Mouse (Mus musculus): ENCODE measurements around the gene 1190002N15Rik. TPM values are rescaled to one million over a fixed set of nuclear protein-coding genes. Genes with fewer than 3 reads are reported as not detected.

The 1190002N15Rik gene
- polyA plus RNA-seq, 1 experiment from 2014 or later, result 32.6 TPM

DNA sequence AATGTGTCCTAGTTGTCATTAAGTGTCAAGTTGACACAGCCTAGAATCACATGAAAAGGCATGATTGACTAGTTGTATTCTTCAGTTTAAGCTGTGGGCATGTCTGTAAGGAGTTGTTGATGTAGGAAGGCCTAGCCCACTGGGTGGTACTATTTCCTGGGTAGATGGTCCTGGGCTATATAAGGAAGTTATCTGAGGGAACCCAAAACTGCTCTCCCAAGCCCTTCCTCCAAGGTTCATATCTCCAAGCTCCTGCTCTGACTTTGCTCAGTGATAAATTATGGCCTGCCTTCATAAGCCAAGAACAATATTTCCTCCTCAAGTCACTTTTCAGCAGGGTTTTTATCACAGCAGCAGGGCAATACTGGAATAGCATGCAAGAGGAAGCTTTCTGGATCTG, 18.4 kb upstream of the 1190002N15Rik start:
- DNase-seq (ENCODE audit: low spot score), result no peak
- no peaks in the 10 kb centered on the region for H3K36me3 ChIP-seq (ENCODE audit: control insufficient read depth, insufficient read depth, low read length)
- no peak overlapping the region for H3K4me2 ChIP-seq (ENCODE audit: low read depth, low read length)
- H3K27ac ChIP-seq (replicated peaks; ENCODE audit: low read depth, low read length), result no peak overlapping the region
- H3K9me3 ChIP-seq (ENCODE audit: control insufficient read depth, low read length), result no peaks in the 10 kb centered on the region
- no peaks in the 10 kb centered on the region for H3K4me1 ChIP-seq (ENCODE audit: control insufficient read depth, insufficient read depth, low read length)
- no peak for ATAC-seq (ENCODE audit: low read depth)
- no peak overlapping the region for H3K4me3 ChIP-seq (ENCODE audit: low read depth, low read length)
- no peaks in the 10 kb centered on the region for H3K27me3 ChIP-seq (replicated peaks; ENCODE audit: control insufficient read depth, insufficient read depth, low read length)
- H3K9ac ChIP-seq (ENCODE audit: low read depth, low read length), result no peak overlapping the region

DNA sequence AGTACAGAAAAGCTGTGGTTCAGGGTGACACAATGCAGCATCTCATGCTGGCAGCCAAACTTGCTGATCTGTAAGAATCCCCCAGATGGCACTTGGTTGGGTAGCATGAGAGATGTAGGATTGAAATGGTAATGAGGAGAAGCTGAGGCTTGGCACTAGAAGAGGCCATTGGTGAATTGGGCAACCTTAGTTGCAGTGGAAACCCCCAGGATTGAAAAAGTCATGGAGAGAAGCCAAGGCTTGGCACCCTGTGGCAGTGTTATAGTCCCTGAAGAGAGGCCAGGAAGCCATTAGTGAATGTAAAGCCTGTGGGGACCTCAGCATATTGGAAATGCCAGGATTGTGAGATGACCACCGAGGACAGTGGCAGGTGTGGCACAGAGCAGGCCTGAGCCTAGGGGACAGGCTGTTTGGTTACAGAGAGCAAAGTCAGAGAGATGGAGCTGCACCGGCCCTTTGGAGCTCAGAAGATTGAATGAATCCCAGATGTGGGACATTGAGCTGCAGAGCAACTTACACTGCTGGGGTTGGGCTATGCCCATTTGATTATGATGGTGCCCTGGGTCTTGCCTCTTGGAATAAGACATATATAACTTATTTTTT, 12.7 kb upstream of the 1190002N15Rik start:
- ATAC-seq (ENCODE audit: low read depth) (no peak), DNase-seq (ENCODE audit: low spot score) (no peak)
- H3K9me3 ChIP-seq (ENCODE audit: control insufficient read depth, low read length), result no peaks in the 10 kb centered on the region
- H3K4me3 ChIP-seq (ENCODE audit: low read depth, low read length), result no peak overlapping the region
- no peak overlapping the region for H3K4me2 ChIP-seq (ENCODE audit: low read depth, low read length)
- no peaks in the 10 kb centered on the region for H3K27me3 ChIP-seq (replicated peaks; ENCODE audit: control insufficient read depth, insufficient read depth, low read length)
- H3K9ac ChIP-seq (ENCODE audit: low read depth, low read length), result no peak overlapping the region
- H3K4me1 ChIP-seq (ENCODE audit: control insufficient read depth, insufficient read depth, low read length), result no peaks in the 10 kb centered on the region
- H3K27ac ChIP-seq (replicated peaks; ENCODE audit: low read depth, low read length), result no peak overlapping the region
- H3K36me3 ChIP-seq (ENCODE audit: control insufficient read depth, insufficient read depth, low read length), result no peaks in the 10 kb centered on the region
- whole genome bisulfite sequencing, result 65% methylated on average over 2 of the region's 2 CpGs

- H3K4me1 ChIP-seq (ENCODE audit: control insufficient read depth, insufficient read depth, low read length), result peaks cover 10% of the 10 kb centered on the region; the same call in 1 of the 2 replicates
- no peaks in the 10 kb centered on the region for H3K27me3 ChIP-seq (replicated peaks; ENCODE audit: control insufficient read depth, insufficient read depth, low read length)
- H3K36me3 ChIP-seq (ENCODE audit: control insufficient read depth, insufficient read depth, low read length), result no peaks in the 10 kb centered on the region
- no peak overlapping the region for H3K4me2 ChIP-seq (ENCODE audit: low read depth, low read length)
- DNase-seq (ENCODE audit: low spot score) (no peak), ATAC-seq (ENCODE audit: low read depth) (no peak)
- 89% methylated on average over 4 of the region's 4 CpGs for WGBS
- H3K9me3 ChIP-seq (ENCODE audit: control insufficient read depth, low read length), result no peaks in the 10 kb centered on the region
- no peak overlapping the region for H3K4me3 ChIP-seq (ENCODE audit: low read depth, low read length)
- no peak overlapping the region for H3K27ac ChIP-seq (replicated peaks; ENCODE audit: low read depth, low read length)
- no peak overlapping the region for H3K9ac ChIP-seq (ENCODE audit: low read depth, low read length)
These were observed 6.0 kb upstream of the 1190002N15Rik start for GRCm38 (mm10) chr9:94543881-94544280.

DNA sequence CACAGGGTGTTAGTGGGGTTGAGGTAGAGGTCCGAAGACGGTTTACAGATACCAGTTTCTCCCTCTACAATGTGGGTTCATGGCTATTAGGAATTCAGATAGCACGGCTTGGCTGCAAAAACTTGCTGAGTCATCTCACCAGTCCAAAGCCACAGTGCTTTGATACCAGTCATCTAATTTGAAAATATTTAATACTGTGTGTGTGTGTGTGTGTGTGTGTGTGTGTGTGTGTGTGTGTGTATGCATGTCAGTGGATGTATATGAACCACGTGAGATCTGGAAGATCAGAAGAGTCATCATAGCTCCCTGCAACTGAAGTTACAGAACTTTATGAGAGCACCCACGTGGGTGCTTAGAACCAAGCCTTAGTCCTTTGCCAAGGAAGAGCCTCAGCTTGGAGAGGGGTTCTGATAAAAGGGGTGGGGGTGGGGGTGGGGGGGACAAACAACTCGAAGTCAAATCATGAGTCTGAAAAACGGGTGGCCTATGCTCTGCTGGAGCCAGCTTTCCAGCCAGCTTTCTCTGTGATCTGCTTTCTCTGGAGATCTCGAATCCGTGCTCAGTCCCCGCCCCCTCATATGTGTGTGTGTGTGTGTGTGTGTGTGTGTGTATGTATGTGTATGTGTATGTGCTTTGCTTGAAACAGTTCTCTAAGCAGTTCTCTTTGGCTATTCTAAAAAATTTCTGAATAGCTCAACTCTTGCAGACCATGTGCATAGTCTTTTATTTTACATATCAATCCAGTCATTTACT, 2.6 kb upstream of the 1190002N15Rik start:
- Histone ChIP-seq H3K4me1 (ENCODE audit: control insufficient read depth, insufficient read depth, low read length) (peaks cover 10% of the 10 kb centered on the region; the same call in 1 of the 2 replicates), H3K4me2 (ENCODE audit: low read depth, low read length) (peak overlapping the region; percentile 89), H3K9me3 (ENCODE audit: control insufficient read depth, low read length) (no peaks in the 10 kb centered on the region), H3K27me3 (replicated peaks; ENCODE audit: control insufficient read depth, insufficient read depth, low read length) (no peaks in the 10 kb centered on the region), H3K36me3 (ENCODE audit: control insufficient read depth, insufficient read depth, low read length) (no peaks in the 10 kb centered on the region), H3K27ac (replicated peaks; ENCODE audit: low read depth, low read length) (no peak overlapping the region), H3K9ac (ENCODE audit: low read depth, low read length) (no peak overlapping the region), H3K4me3 (ENCODE audit: low read depth, low read length) (no peak overlapping the region)
- ATAC-seq (ENCODE audit: low read depth) (no peak), DNase-seq (ENCODE audit: low spot score) (no peak)
- WGBS, result 53% methylated on average over 10 of the region's 10 CpGs

GRCm38 (mm10) chr9:94539346-94539865, 1.5 kb upstream of the 1190002N15Rik start:
- Histone ChIP-seq H3K9me3 (ENCODE audit: control insufficient read depth, low read length) (no peaks in the 10 kb centered on the region), H3K36me3 (ENCODE audit: control insufficient read depth, insufficient read depth, low read length) (no peaks in the 10 kb centered on the region), H3K27ac (replicated peaks; ENCODE audit: low read depth, low read length) (no peak overlapping the region), H3K4me2 (ENCODE audit: low read depth, low read length) (peak overlapping the region; percentile 89), H3K9ac (ENCODE audit: low read depth, low read length) (peak overlapping the region; percentile 84), H3K27me3 (replicated peaks; ENCODE audit: control insufficient read depth, insufficient read depth, low read length) (no peaks in the 10 kb centered on the region), H3K4me3 (ENCODE audit: low read depth, low read length) (peak overlapping the region; percentile 67), H3K4me1 (ENCODE audit: control insufficient read depth, insufficient read depth, low read length) (peaks cover 14% of the 10 kb centered on the region; the same call in 1 of the 2 replicates)
- 35% methylated on average over 8 of the region's 8 CpGs for WGBS
- DNase-seq (ENCODE audit: low spot score) (no peak), ATAC-seq (ENCODE audit: low read depth) (no peak)

GRCm38 (mm10) chr9:94538823-94539143, 902 bp upstream of the 1190002N15Rik start:
- H3K27ac ChIP-seq (replicated peaks; ENCODE audit: low read depth, low read length), result peak overlapping the region; percentile 96
- peak overlapping the region; percentile 89 for H3K4me2 ChIP-seq (ENCODE audit: low read depth, low read length)
- peak; percentile 35 for ATAC-seq (ENCODE audit: low read depth)
- peak overlapping the region; percentile 67 for H3K4me3 ChIP-seq (ENCODE audit: low read depth, low read length)
- peaks cover 18% of the 10 kb centered on the region; the same call in 1 of the 2 replicates for H3K4me1 ChIP-seq (ENCODE audit: control insufficient read depth, insufficient read depth, low read length)
- H3K27me3 ChIP-seq (replicated peaks; ENCODE audit: control insufficient read depth, insufficient read depth, low read length), result no peaks in the 10 kb centered on the region
- H3K36me3 ChIP-seq (ENCODE audit: control insufficient read depth, insufficient read depth, low read length), result no peaks in the 10 kb centered on the region
- H3K9ac ChIP-seq (ENCODE audit: low read depth, low read length), result peak overlapping the region; percentile 84
- DNase-seq (ENCODE audit: low spot score), result no peak
- WGBS, result under 1% methylated on average over 14 of the region's 22 CpGs
- H3K9me3 ChIP-seq (ENCODE audit: control insufficient read depth, low read length), result no peaks in the 10 kb centered on the region

DNA sequence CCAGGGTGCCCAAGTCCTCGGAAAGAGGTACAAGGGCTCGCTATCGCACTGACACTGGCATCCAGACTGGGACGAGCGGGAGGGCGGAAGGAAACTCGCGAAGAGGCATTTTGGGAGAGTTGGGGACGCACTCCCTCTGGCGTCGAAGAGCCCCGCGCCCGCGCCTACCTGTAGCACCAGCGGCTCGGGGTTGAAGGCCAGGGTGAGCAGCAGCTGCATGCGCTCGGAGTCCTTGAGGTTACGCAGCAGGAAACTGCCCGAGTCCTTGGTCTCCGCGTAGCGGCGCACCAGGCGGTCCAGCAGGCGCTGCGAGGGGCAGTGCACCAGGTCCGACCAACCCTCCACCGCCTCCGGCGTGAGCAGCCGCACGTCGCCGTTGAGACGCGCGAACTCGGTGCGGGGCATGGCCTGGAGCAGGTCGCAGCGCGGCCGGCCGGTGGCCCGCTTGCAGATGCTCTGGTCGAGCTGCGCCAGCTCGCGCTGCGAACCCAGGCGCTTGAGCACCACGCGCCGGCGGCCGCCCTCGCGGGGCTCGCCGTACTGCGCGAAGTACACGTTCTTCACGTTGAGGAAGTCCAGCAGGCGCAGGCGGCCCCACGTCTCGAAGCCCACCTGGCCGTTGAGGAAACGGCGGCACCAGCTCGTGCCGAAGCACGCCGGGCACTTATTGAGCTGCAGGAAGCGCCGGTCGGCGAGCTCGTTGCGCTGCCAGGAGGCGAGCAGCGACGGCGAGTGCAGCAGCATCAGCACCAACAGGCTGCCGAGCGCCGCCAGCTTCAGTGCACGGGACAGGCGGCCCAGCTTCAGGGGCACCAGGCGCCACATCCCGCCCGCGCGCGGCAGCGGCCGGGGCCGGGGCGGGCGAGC, 597 bp downstream of the 1190002N15Rik start:
- Histone ChIP-seq H3K27me3 (replicated peaks; ENCODE audit: control insufficient read depth, insufficient read depth, low read length) (no peaks in the 10 kb centered on the region), H3K4me1 (ENCODE audit: control insufficient read depth, insufficient read depth, low read length) (peaks cover 21% of the 10 kb centered on the region), H3K4me2 (ENCODE audit: low read depth, low read length) (peak overlapping the region; percentile 58), H3K36me3 (ENCODE audit: control insufficient read depth, insufficient read depth, low read length) (no peaks in the 10 kb centered on the region), H3K27ac (replicated peaks; ENCODE audit: low read depth, low read length) (peak overlapping the region; percentile 96), H3K9ac (ENCODE audit: low read depth, low read length) (peak overlapping the region; percentile 84), H3K9me3 (ENCODE audit: control insufficient read depth, low read length) (no peaks in the 10 kb centered on the region), H3K4me3 (ENCODE audit: low read depth, low read length) (peak overlapping the region; percentile 67)
- peak; percentile 85 for DNase-seq (ENCODE audit: low spot score)
- peak; percentile 65 for ATAC-seq (ENCODE audit: low read depth)
- under 1% methylated on average over 41 of the region's 103 CpGs for WGBS

GRCm38 (mm10) chr9:94536261-94536905, 1.5 kb downstream of the 1190002N15Rik start:
- ATAC-seq (ENCODE audit: low read depth) (no peak), DNase-seq (ENCODE audit: low spot score) (no peak)
- H3K9me3 ChIP-seq (ENCODE audit: control insufficient read depth, low read length), result no peaks in the 10 kb centered on the region
- H3K9ac ChIP-seq (ENCODE audit: low read depth, low read length), result peak overlapping the region; percentile 84
- H3K27ac ChIP-seq (replicated peaks; ENCODE audit: low read depth, low read length), result peak overlapping the region; percentile 96
- under 1% methylated on average over 15 of the region's 15 CpGs for WGBS
- peak overlapping the region; percentile 67 for H3K4me3 ChIP-seq (ENCODE audit: low read depth, low read length)
- H3K36me3 ChIP-seq (ENCODE audit: control insufficient read depth, insufficient read depth, low read length), result no peaks in the 10 kb centered on the region
- peaks cover 25% of the 10 kb centered on the region for H3K4me1 ChIP-seq (ENCODE audit: control insufficient read depth, insufficient read depth, low read length)
- H3K4me2 ChIP-seq (ENCODE audit: low read depth, low read length), result peak overlapping the region; percentile 58
- no peaks in the 10 kb centered on the region for H3K27me3 ChIP-seq (replicated peaks; ENCODE audit: control insufficient read depth, insufficient read depth, low read length)
